11 mouse cellular contexts compared by ENCODE assay signal in the genomic region with DNA sequence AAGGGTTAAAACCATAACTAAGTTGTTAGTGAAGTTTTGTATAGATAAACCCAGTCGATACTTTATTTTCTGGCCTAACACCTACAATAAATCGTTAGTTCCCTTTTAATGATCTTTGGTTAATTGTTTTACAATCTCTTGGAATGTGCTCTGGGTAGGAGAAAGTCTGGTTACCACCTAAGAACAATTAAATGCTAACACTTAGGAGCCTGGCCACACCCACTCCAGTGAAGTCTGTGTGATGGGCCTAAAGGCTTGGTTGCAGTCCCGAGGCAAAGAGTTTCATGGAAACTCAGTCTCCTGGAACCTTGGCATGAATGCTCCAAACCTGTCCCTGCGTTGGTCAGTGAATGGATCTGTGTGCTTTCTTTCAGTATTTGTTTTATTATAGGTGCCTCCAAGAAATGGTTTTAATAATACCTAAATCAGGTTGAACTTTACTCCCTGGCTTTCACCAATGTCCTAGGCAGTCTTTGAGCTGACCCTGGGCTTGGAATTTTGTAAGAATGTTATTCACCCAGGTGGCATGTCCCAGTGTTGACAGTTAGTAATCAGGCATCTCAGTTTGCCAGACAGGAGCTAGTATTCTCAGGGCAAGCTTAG. TPM values are rescaled to one million over a fixed set of nuclear protein-coding genes. Genes with fewer than 3 reads are reported as not detected.
"Had no signal": no experiment of that assay in that cellular context is flagged by ENCODE, and none has a peak within 500 bp of the region (broad histone marks: within the 10 kb centered on the region; RNA-seq: fewer than 3 reads in every experiment).

No protein-coding gene starts in this region.

RNA-seq across cellular contexts. Expression of gene Slco1b2, which starts 38.6 kb away (rescaled TPM):
- polyA plus RNA-seq: gonadal fat pad, adult 2 months; heart, adult 2 months; heart, embryonic 11.5 days; heart, embryonic 13.5 days; heart, embryonic 15.5 days; hindbrain, embryonic 11.5 days; hindbrain, embryonic 13.5 days; hindbrain, embryonic 15.5 days; hindbrain, postnatal 0 days; intestine, embryonic 14.5 days; limb, embryonic 10.5 days had no signal
